Mouse (Mus musculus): ENCODE measurements around the gene Gm4952. TPM values are rescaled to one million over a fixed set of nuclear protein-coding genes. Genes with fewer than 3 reads are reported as not detected.

Gm4952 gene
- total RNA-seq, 2 experiments from 2014 or later: 0.14 TPM; not detected in 1

Other genes starting within 250 kb of the Gm4952 start
- gene Olfr1440, start 212.7 kb upstream of the Gm4952 start, total RNA-seq (2021): not detected
- not detected for gene Olfr1441, start 182.5 kb upstream of the Gm4952 start, total RNA-seq (2021)
- gene Pfpl, start 172.1 kb upstream of the Gm4952 start, total RNA-seq (2021): not detected
- gene Mpeg1, start 139.2 kb upstream of the Gm4952 start, total RNA-seq (2021): 1 to 10 TPM; 7.6 to 8.7 TPM
- gene Dtx4, start 98.5 kb upstream of the Gm4952 start, total RNA-seq (2021): 10 to 100 TPM; 32.7 to 37.1 TPM
- gene Fam111a, start 54.2 kb upstream of the Gm4952 start, total RNA-seq (2021): 1 to 10 TPM; 1.8 to 2.6 TPM
- not detected for gene Glyat, start 33.3 kb downstream of the Gm4952 start, total RNA-seq (2021)
- not detected for gene Olfr1442, start 70.5 kb downstream of the Gm4952 start, total RNA-seq (2021)
- not detected for gene Olfr1443, start 78.1 kb downstream of the Gm4952 start, total RNA-seq (2021)
- not detected for gene Keg1, start 95.8 kb downstream of the Gm4952 start, total RNA-seq (2021)
- gene Cntf, start 165.7 kb downstream of the Gm4952 start, total RNA-seq (2021): 1 to 10 TPM; 2.6 to 3.6 TPM
- 10 to 100 TPM; 94.5 to 98.0 TPM for gene Zfp91, start 196.2 kb downstream of the Gm4952 start, total RNA-seq (2021)
- gene Lpxn, start 196.2 kb downstream of the Gm4952 start, total RNA-seq (2021): 1 to 10 TPM; 1.4 to 2.0 TPM
- not detected for gene Gm5244, start 246.7 kb downstream of the Gm4952 start, total RNA-seq (2021)

All from left cerebral cortex, postnatal 25 days (tissue).